Mouse (Mus musculus) gastrocnemius, postnatal 4 days (tissue): ENCODE data around the gene Aamp. TPM values are rescaled to one million over a fixed set of nuclear protein-coding genes. Genes with fewer than 3 reads are reported as not detected.

Experiments used
- DNase-seq, 2 experiments: peaks; one replicate each; pipeline ENCODE4 v3.0.0; 2021 to 2022; ENCODE audit warnings: low spot score in 2 of 2, mixed read lengths in 2 of 2
- total RNA-seq, 2 experiments: library from RNA; stranded (reverse); gene quantifications; 2 replicates each; pipeline ENCODE4 v1.2.3; 2021

Gene Aamp
- total RNA-seq, 2 experiments from 2014 or later: 113 to 117 TPM

DNA sequence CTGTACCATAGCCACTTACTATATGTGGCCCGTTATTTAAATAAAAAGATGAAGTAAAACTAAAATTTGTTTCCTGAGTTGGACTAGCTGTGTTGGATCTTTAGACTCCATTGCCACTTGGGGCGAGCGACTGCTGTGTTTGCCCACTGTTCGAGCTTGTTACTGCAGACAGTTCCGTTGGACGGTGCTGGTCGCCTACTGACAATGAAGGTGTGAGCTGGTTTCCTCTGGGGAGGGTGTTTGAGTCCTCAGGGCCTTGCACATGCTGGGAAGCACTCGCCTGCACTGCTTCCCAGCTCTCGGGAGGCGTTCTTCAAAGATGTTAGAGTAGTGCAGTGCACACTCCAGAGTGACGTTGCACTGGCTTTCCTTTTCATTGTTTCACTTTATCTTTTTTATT, 44.9 kb downstream of the Aamp start:
- DNase-seq: no peak

DNA sequence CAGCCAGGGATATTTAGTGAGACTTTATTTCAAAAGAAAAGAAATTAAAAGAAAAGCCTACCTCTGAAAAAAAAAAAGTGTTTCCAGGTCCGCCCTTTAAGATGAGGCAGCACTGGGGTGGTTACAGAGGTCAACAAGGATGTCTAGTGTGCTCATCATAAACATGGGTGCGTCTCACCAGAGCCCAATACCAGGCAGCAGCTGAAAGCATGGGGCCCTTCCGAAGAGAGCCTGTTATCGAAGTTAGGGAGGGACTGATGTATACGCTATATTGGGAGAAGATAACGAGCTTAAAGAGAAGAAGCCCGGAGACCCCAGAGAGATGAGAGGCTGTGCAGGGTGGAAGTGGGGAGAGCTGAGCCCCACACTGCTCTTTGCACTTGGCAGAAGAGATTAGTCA, 45.4 kb downstream of the Aamp start:
- no peak for DNase-seq

GRCm38 (mm10) chr1:74238136-74238535, 46.4 kb downstream of the Aamp start:
- no peak for DNase-seq

DNA sequence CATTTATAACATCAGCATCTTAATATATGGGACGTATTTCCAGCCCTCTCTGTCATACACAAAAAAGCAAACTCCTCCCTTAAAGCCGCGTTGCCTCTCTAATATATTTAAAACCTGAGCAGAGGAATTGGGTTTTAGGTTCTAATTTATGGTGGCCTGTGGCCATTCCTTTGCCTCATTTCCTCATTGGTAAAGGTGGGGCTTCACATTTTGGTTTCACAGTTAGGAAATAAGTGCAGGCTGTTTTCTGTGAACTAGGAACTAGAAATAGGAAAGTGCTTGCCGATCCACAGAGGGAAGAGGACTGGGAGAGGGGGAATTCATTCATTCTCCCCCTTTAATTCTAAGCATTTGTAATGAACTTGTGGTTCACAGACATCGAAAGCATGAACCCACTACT, 46.9 kb downstream of the Aamp start:
- DNase-seq: no peak

DNA sequence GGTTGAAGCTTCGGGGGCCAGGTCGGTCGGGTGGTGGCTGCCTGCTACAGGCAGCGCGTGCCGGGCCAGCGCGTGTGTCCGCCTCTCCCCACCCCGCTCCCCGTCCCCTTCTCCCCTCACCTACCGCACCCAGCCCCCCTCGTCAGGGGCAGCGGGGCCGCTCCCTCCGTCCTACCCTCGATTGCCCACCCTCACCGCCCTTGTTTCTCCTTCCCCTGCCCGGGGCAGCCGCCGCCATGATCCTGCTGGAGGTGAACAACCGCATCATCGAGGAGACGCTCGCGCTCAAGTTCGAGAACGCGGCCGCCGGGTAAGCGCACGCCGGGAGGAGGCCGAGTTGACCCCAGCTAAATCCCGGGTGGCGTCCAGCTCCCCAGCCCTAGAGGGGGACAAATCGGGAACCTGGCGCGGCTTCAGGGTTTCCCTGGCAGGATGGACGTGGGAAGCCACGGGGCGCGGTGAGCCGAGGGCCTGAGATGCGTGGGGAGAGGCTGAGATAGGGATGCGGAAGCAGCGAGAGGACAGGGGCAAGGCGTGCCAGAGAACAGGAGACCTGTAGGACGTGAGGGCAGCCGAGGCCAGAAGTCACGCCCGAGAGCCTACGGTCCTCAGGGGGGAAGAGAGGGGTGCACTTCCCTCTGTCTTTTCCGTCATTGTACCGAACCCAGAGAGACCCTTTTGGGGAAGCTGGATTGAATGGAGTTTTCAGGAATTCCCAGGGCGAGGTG, 47.8 kb downstream of the Aamp start:
- peak in 1 of 2 experiments; percentile 43 for DNase-seq

- peak; percentile 96 to 97 for DNase-seq
Measured at GRCm38 (mm10) chr1:74235938-74236589, 48.5 kb downstream of the Aamp start, which contains the start of gene Arpc2. Gene Arpc2, plus strand, starts transcription at chr1:74236084.

- no peak for DNase-seq
Measured at GRCm38 (mm10) chr1:74230992-74231391, 53.5 kb downstream of the Aamp start.

GRCm38 (mm10) chr1:74229942-74230341, 54.6 kb downstream of the Aamp start:
- DNase-seq: no peak

Other genes with a start within 250 kb of the Aamp start
- gene Tns1, start 160.3 kb downstream of the Aamp start, total RNA-seq: 100 to 1,000 TPM; 259 to 265 TPM
- under 1 TPM; 0.52 to 0.54 TPM for gene Rufy4, start 159.2 kb downstream of the Aamp start, total RNA-seq
- under 1 TPM in 1 of 2 experiments, not detected in 1; 0.08 TPM for gene Cxcr2, start 130.7 kb downstream of the Aamp start, total RNA-seq
- gene Cxcr1, start 90.1 kb downstream of the Aamp start, total RNA-seq: not detected
- 100 to 1,000 TPM; 140 to 145 TPM for gene Arpc2, start 48.7 kb downstream of the Aamp start, total RNA-seq
- not detected for gene Gpbar1, start 6.2 kb downstream of the Aamp start, total RNA-seq
- gene Pnkd, start 192 bp upstream of the Aamp start, total RNA-seq: 10 to 100 TPM; 83.8 to 91.1 TPM
- gene Tmbim1, start 20.9 kb upstream of the Aamp start, total RNA-seq: 10 to 100 TPM; 63.2 to 68.6 TPM
- gene Catip, start 77.4 kb upstream of the Aamp start, total RNA-seq: under 1 TPM; 0.23 to 0.25 TPM
- gene Slc11a1, start 90.5 kb upstream of the Aamp start, total RNA-seq: 1 to 10 TPM; 4.5 to 4.6 TPM
- gene Ctdsp1, start 106.8 kb upstream of the Aamp start, total RNA-seq: 100 to 1,000 TPM; 109 to 135 TPM
- gene Vil1, start 124.6 kb upstream of the Aamp start, total RNA-seq: under 1 TPM; 0.13 to 0.66 TPM
- 10 to 100 TPM; 30.0 to 30.2 TPM for gene Cnot9, start 221.3 kb upstream of the Aamp start, total RNA-seq